In the genomic region with DNA sequence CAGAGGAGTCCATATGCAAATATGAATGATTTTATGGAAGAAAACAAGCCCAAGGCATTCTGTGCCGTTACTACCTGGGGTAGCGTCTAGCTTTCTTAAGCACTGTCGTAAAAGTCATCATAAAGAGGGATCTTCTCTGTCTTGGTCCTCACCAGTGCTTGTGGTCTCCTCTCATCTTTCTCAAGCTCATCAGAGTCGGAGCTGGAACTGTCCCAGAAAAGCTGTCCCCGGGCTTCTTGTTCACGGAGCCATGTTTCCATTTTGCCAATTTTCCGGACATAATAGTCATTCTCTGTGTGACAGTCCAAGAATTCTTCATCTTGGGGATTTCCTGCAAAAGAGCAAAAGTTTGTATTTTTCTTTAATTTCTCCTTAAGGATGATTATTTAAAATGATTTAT, we compare ENCODE assay signal across 12 mouse cellular contexts. TPM values are rescaled to one million over a fixed set of nuclear protein-coding genes. Genes with fewer than 3 reads are reported as not detected.
"Had no signal": no experiment of that assay in that cellular context is flagged by ENCODE, and none has a peak within 500 bp of the region (broad histone marks: within the 10 kb centered on the region; RNA-seq: fewer than 3 reads in every experiment).

No protein-coding gene starts in this region.

- DNase-seq: lung, postnatal 10 days; lung, postnatal 4 days; retina, postnatal 1 day; right cerebral cortex, adult 18-20 months; right cerebral cortex, postnatal 25 days; right cerebral cortex, postnatal 4 days; spleen, adult 18-20 months; thymus, adult 18-20 months; thymus, postnatal 14 days; thymus, postnatal 36 days had no signal

RNA-seq across cellular contexts. Expression of gene ccdc198, which starts 18.8 kb away (rescaled TPM):
- total RNA-seq: megakaryocyte, adult 5-6 weeks; megakaryocyte-erythroid progenitor cell, adult 5-6 weeks had no signal
